Mouse (Mus musculus) stomach, postnatal 0 days (tissue): ENCODE data around the gene Dgcr8.

Experiments
- CTCF ChIP-seq: IDR thresholded peaks from 2 replicates; pipeline ENCODE4 v1.5.1; 2016; ENCODE audit warnings: antibody characterized with exemption, low read depth, mild to moderate bottlenecking, moderate library complexity
- EP300 ChIP-seq: optimal IDR thresholded peaks from 2 replicates; pipeline ENCODE3; 2016; ENCODE audit warnings: antibody characterized with exemption

DNA sequence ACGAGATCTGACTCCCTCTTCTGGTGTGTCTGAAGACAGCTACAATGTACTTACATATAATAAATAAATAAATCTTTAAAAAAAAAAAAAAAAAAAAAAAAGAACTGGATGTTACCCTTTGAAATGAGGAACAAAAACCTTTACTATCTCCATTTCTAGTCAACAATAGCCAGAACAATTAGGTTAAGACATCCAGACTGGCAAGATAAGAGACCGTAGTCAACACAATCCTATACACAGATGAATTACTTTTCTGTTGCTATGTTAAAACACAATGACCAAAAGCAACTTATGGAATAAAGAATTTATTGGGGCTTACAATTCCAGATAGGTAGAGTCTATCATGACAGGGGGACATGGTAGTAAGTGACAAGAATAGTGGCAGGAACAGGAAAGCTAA, 24.0 kb downstream of the Dgcr8 start:
- no peak for TF ChIP-seq CTCF
- TF ChIP-seq EP300: no peak
